Mouse (Mus musculus): ENCODE results near the gene Pde4dip. TPM values are rescaled to one million over a fixed set of nuclear protein-coding genes. Genes with fewer than 3 reads are reported as not detected.

Pde4dip gene
- polyA plus RNA-seq, 3 experiments from 2014 or later: 9.1 to 13.1 (median 11.2) TPM

- ATAC-seq: no peak
Measured at GRCm38 (mm10) chr3:97844163-97844820, 44.2 kb downstream of the Pde4dip start.

DNA sequence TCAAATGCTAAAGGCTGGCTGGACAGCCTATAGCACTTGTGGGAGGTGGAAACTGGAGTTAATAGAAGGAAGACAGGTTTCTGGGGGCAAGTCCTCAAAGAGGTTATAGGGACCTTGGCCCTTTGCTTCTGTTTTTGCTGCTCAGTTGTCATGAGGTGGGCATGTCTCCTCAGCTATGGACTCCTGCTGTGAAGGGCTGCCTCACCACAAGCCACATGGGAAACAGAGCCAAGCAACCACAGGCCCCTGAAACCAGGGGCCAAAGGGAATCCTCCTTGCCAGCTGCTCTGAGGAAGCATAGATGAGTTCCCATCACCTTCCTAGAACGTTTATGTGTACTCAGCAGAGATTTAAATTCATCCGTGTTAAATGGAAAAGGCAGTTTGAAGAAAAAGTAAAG lies 45.9 kb downstream of the Pde4dip start:
- ATAC-seq: no peak

- ATAC-seq: no peak
Measured at GRCm38 (mm10) chr3:97840439-97840838, 48.1 kb downstream of the Pde4dip start.

DNA sequence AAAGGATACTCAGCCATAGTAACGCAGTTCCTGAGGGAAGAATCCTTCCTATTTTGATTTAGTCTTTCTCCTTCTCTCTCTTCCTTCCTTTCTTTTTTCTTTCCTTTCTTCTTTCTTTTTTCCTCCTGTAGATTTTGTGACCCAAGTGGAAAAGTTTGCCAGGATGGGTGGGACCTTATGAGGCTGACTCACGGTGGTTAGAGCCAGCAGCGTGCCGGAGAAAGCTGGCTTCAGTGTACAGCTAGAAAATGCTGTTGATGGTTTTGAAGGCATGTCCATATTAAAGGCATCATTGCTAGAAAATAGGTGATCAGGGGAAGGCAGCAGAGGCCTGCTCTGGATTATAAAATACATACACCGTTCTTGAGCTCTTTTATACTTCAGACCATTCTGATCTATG lies 52.6 kb downstream of the Pde4dip start:
- ATAC-seq: no peak

DNA sequence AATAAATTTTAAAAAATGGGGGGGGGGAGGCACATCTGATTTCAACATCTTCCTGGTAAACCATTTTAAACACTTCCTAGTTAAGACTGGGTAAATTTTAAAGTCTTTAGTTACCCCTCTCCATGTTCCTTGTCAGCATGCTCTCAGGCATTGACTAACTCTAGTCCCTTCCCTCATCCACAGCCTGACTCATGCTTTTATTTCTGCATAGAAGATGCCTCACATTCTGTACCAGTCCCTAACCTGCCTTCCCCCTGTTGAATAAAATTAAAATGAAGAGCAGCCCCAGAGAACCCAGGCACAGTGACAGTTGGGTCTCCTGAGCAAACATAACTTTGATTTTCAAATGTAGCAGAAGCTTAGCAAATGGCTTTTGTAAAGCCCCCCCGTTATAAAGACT lies 53.9 kb downstream of the Pde4dip start:
- no peak for ATAC-seq

- ATAC-seq: no peak
Measured at GRCm38 (mm10) chr3:97831564-97832320, 56.8 kb downstream of the Pde4dip start.

- ATAC-seq: no peak
Measured at GRCm38 (mm10) chr3:97830622-97831021, 57.9 kb downstream of the Pde4dip start.

- ATAC-seq: no peak
Measured at GRCm38 (mm10) chr3:97830122-97830521, 58.4 kb downstream of the Pde4dip start.

DNA sequence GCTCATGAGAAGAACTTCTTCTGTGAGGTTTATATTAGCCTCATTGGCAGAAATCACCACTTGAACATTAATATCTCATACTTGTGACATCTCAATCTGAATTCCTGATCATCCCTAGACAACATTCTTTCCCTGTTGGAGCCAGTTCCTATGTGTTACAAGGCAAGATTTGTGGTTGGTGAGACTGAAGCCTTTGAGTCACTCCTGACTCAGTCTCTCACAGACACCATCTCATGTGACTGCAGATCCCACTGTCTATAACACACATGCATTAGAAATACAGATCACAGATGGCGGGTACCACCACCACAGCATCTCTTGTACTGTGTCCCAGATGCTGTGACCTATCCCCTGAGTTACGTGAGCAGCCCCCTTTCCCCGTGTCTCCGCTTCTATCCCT lies 60.2 kb downstream of the Pde4dip start:
- ATAC-seq: no peak

DNA sequence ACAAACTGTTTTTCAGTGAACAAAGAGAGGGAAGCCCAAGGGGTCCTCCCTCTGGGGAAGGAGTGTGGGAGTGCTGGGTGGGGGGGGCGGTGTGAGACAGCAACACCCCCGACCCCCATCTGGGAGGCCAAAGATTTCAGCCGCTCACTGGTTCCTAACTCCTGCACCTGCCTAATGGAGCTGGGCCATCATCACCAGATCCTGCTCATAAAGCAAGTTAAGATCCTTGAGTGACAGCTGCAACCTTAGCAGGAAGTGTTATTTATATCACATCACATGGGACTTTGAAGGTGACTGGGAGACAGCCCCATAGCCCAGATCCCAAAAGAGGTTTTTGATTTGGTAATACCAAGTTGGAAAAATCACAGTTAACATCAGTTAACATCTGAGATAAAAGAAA lies 63.3 kb downstream of the Pde4dip start:
- no peak for ATAC-seq

- ATAC-seq: no peak
Measured at GRCm38 (mm10) chr3:97824744-97825143, 63.8 kb downstream of the Pde4dip start.

- no peak for ATAC-seq
Measured at GRCm38 (mm10) chr3:97824011-97824711, 64.3 kb downstream of the Pde4dip start.

DNA sequence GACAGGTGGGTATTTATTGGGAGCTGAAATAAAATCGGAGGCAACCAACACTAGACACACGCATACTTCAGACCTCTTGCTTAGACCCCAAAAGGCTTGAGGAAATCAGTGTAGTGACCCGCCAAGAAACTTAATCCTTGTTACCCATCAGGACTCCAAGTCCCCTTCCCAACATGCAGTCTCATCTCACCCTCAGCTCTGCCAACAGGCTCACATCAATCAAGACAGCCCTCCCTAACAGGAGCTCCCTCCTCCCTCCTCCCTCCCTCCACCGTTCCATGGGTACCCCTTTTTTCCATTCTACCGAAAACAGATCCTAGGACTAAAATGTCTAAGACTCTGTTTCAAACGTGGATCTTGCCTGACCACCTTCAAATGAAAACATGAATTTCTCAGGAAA lies 65.1 kb downstream of the Pde4dip start:
- ATAC-seq: no peak

DNA sequence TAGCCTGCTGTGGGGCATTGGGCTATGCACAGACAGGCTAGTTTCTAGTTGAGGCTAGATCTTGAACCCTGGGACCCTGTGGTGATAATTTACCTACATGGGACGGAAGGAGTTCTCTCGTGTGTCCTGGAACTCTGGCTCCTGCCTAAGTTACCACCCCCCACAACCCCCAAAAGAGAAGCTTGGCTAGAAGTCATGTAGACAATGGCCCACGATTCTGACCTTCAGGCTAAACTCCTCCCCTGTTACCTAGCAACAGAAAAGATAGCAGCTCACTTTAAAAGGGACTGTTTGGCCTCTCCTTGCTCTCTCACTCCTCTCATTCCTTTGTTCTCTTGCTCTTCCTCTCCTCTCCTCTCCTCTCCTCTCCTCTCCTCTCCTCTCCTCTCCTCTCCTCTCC lies 69.5 kb downstream of the Pde4dip start:
- no peak for ATAC-seq

GRCm38 (mm10) chr3:97818383-97818982 lies 70.0 kb downstream of the Pde4dip start:
- no peak for ATAC-seq

DNA sequence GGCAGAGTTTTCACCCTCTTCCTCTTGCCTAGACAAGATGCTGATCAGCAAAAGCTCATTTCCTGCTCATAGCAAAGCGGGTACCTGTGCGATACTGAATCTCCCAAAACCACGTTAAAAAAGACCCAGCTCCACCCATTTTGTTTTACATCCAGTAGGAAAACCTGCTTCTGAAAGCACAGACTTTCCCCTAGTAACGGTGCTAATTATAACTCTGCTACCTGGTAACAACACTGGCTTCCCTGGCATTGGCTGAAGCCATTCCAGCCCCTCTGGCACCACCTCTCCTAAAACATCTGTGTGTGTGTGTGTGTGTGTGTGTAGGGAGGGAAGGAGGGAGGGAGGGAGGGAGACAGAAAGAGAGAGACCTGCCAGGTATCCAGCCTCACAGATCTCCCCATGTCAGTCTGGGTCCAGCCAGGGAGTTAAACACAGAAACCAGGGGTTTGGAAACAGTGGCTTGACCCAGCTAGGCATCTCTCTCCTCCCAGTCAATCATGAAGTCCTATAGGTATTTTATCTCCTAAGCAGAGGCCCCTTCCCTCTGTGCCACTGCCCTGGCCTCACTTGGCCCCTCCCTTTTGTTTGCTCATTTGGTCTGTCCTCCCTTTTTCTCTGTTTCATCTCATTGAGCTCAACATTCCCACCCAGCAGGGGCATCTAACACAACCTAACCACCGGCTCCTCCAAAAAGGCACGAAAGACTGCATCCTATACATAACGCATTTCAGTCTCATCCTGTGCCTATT lies 76.7 kb downstream of the Pde4dip start:
- ATAC-seq: no peak

- no peak for ATAC-seq
Measured at GRCm38 (mm10) chr3:97811158-97811557, 77.3 kb downstream of the Pde4dip start.

DNA sequence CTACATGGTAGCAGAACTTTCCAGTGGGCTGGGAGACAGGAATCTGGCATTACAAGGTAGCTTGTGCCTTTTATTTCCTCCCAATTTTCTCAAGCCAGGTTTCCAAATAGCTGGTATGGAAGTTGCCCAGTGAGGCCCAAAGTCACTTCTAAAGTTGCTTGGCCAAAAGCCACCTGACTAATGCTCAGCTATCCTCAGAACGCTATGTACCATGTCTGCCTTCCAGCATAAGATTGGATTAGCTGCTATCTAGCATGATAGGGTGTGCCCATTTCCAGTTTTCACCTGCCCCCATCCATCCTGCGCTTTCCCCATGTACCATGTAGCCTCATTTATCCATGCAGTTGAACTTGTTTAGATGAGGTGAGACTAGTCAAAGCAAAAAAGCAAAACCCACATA lies 78.2 kb downstream of the Pde4dip start:
- no peak for ATAC-seq

- no peak for ATAC-seq
Measured at GRCm38 (mm10) chr3:97805559-97805958, 82.9 kb downstream of the Pde4dip start.

DNA sequence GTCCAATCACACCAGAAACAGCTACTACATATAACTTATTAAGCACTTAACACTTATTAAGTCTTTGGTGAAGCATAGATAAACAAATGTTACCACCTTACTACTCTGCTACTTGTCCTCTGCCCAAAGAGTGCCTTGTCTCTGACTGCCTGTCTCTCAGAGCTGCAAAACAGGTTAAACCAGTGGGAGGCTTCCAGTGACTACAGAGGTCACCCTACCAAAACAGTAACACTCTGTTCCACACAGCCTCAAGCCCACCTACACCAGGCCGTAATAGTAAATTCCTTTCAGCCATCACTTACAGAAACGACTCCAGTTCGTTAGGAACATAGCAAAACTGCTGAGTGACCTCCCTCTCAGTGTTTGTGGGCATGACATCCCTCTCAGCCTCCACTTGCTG lies 84.8 kb downstream of the Pde4dip start:
- ATAC-seq: no peak

- no peak for ATAC-seq
Measured at GRCm38 (mm10) chr3:97802927-97803326, 85.6 kb downstream of the Pde4dip start.

GRCm38 (mm10) chr3:97802297-97802696 lies 86.2 kb downstream of the Pde4dip start:
- ATAC-seq: no peak

Measured in inflammation-experienced regulatory T-cells, adult 6 months (primary cell).